Mouse (Mus musculus) neural tube, embryonic 12.5 days (tissue): Measurements from ENCODE around the gene Acvr1. TPM values are rescaled to one million over a fixed set of nuclear protein-coding genes. Genes with fewer than 3 reads are reported as not detected.
A peak's percentile ranks its signal among the peaks of the same experiment; 100 is the strongest.

Source experiments
- ATAC-seq: fragments of 200-750 bp; cut with Nextera tagmentation; 2 replicates; pipeline ENCODE4 v1.8.0; 2017; ENCODE audit warnings: low read depth, mild to moderate bottlenecking, moderate TSS enrichment, moderate library complexity; ENCODE audit not compliant: low FRiP score
- H3K27ac ChIP-seq: fragments of 300-500 bp; sonication (generic); 2 replicates; pipeline ENCODE4 v1.5.1; 2016
- H3K27me3 ChIP-seq: fragments of 300-500 bp; sonication (generic); replicated peaks from 2 replicates; pipeline ENCODE4 v1.6.1; 2016; ENCODE audit warnings: mild to moderate bottlenecking
- H3K36me3 ChIP-seq: fragments of 300-500 bp; sonication (generic); 2 replicates; pipeline ENCODE4 v1.6.1; 2016; ENCODE audit warnings: mild to moderate bottlenecking
- H3K4me1 ChIP-seq: fragments of 300-500 bp; sonication (generic); 2 replicates; pipeline ENCODE4 v1.6.1; 2016
- H3K4me2 ChIP-seq: fragments of 300-500 bp; sonication (generic); replicated peaks from 2 replicates; pipeline ENCODE4 v1.6.1; 2016; ENCODE audit warnings: mild to moderate bottlenecking
- H3K4me3 ChIP-seq: fragments of 300-500 bp; sonication (generic); 2 replicates; pipeline ENCODE4 v1.5.1; 2016
- H3K9ac ChIP-seq: fragments of 300-500 bp; sonication (generic); 2 replicates; pipeline ENCODE4 v1.6.1; 2016; ENCODE audit warnings: mild to moderate bottlenecking
- H3K9me3 ChIP-seq: fragments of 300-500 bp; sonication (generic); 2 replicates; pipeline ENCODE4 v1.6.1; 2016; ENCODE audit warnings: mild to moderate bottlenecking
- WGBS: fragments of 180-500 bp; shearing (Covaris S2); methylation state at CpG from one replicate; pipeline ENCODE4 v1.1.7; 2016; 5-methylcytosine and 5-hydroxymethylcytosine counted together
- polyA plus RNA-seq: library from polyadenylated mRNA; unstranded; fragments of >200 nt; fragmentation: Nextera tagmentation; extraction: Ambion mirVana; gene quantifications from 2 replicates; pipeline ENCODE4 v1.2.1, GENCODE M21; 2016

Gene Acvr1
- polyA plus RNA-seq, 1 experiment from 2014 or later: 4.6 TPM

DNA sequence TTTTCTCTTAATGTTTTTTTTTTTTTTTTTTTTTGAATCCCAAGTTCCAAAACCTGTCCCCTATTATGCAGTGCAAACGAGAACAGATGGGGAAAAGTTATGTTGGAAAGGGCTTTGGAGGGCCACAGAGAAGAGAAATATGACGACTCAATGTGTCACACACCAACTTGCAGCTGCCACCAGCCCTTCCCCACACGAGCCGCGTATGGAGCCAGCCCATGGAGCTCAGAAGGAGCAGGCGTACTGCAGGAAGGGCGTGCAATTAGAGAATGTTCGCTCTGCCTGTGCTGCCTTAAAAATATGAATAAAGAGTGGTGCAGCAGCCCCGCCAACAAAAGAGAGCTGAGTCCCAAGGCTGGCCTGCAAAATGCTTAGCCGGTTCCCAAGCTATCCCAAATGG, 19.4 kb upstream of the Acvr1 start:
- no peaks in the 10 kb centered on the region for H3K36me3 ChIP-seq
- H3K27me3 ChIP-seq: no peaks in the 10 kb centered on the region
- no peak overlapping the region for H3K4me3 ChIP-seq
- H3K27ac ChIP-seq: no peak overlapping the region
- no peak for ATAC-seq
- H3K4me1 ChIP-seq: no peaks in the 10 kb centered on the region
- WGBS: 74% methylated on average over 10 of the region's 10 CpGs
- no peaks in the 10 kb centered on the region for H3K9me3 ChIP-seq
- no peak overlapping the region for H3K9ac ChIP-seq
- H3K4me2 ChIP-seq: no peak overlapping the region

- H3K27ac ChIP-seq: no peak overlapping the region
- ATAC-seq: no peak
- H3K4me1 ChIP-seq: no peaks in the 10 kb centered on the region
- H3K36me3 ChIP-seq: no peaks in the 10 kb centered on the region
- H3K4me3 ChIP-seq: no peak overlapping the region
- WGBS: 94% methylated on average over 2 of the region's 2 CpGs
- no peak overlapping the region for H3K9ac ChIP-seq
- H3K9me3 ChIP-seq: no peaks in the 10 kb centered on the region
- no peak overlapping the region for H3K4me2 ChIP-seq
- H3K27me3 ChIP-seq: no peaks in the 10 kb centered on the region
Measured at GRCm38 (mm10) chr2:58574167-58574566, 7.2 kb upstream of the Acvr1 start.

GRCm38 (mm10) chr2:58568841-58569645, 2.1 kb upstream of the Acvr1 start:
- Histone ChIP-seq H3K9me3 (no peaks in the 10 kb centered on the region), H3K4me3 (peak overlapping the region; percentile 86; the same call in 1 of the 2 replicates), H3K36me3 (no peaks in the 10 kb centered on the region), H3K27ac (0 out of 2 replicates have a peak overlapping the region, but pooled peaks have one; percentile 32), H3K4me1 (peaks cover 31% of the 10 kb centered on the region), H3K9ac (peak overlapping the region; percentile 93; the same call in 1 of the 2 replicates), H3K27me3 (no peaks in the 10 kb centered on the region), H3K4me2 (peak overlapping the region; percentile 62)
- ATAC-seq: no peak
- 66% methylated on average over 4 of the region's 4 CpGs for WGBS

- Histone ChIP-seq H3K4me2 (peak overlapping the region; percentile 62), H3K27me3 (no peaks in the 10 kb centered on the region), H3K36me3 (no peaks in the 10 kb centered on the region), H3K27ac (peak overlapping the region; percentile 98; the same call in 1 of the 2 replicates), H3K9ac (peak overlapping the region; percentile 93), H3K4me1 (peaks cover 31% of the 10 kb centered on the region), H3K4me3 (peak overlapping the region; percentile 86), H3K9me3 (no peaks in the 10 kb centered on the region)
- ATAC-seq: no peak
- 10% methylated on average over 12 of the region's 12 CpGs for WGBS
Measured at GRCm38 (mm10) chr2:58567866-58568719, 1.1 kb upstream of the Acvr1 start.

DNA sequence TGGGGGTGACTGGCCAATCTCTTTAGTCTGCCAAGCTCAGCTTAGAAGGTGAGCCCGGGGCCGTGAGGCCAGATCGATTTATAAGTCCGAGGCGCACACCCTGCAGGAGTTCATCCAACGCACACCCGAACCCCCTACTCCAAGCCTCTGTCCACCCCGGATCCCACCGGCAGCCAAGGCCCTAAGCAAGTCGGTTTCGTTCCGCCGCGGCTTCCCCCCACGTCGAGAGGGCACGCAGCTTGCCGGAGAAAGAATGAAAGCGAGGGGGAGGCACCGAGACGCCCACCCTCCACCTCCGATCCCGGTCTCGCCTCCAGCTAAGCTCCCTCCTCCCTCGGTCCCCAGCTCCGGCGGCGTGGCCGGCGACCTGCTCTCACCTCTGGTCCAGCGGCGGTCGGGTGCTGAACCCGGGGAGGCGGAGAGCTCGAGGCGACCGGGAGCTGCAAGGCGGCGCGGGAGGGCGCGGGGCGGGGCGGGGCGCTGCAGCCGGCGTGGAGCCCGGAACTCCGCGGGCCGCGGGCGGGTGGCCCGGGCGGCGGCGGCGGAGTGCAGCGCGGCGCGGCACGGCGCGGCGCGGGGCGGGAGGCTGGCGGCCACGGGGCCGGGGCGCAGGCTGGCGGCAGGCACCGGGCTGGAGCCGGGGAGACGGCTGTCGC, 419 bp downstream of the Acvr1 start:
- WGBS: under 1% methylated on average over 75 of the region's 78 CpGs
- ATAC-seq: peak; percentile 71
- Histone ChIP-seq H3K27ac (peak overlapping the region; percentile 98), H3K27me3 (no peaks in the 10 kb centered on the region), H3K9ac (peak overlapping the region; percentile 93), H3K4me3 (peak overlapping the region; percentile 86), H3K4me2 (peak overlapping the region; percentile 62), H3K36me3 (no peaks in the 10 kb centered on the region), H3K4me1 (peaks cover 31% of the 10 kb centered on the region), H3K9me3 (no peaks in the 10 kb centered on the region)

DNA sequence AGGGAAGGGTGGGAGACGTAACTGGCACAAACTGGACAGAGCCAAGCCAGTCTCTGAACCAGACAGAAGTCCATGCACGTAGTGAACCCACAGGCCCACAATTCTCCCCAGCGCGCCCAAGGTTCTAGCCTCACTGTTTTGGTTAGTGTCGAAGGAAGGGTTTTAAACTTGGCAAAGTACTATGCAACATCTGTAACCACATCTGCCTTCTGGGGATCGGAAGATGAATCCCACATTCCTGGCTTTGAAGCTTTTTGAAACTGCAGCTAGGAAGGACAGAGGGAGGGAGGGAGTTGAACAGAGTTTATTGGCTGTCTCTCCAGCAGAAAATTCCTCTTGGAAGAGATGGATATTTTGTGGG, 928 bp downstream of the Acvr1 start:
- ATAC-seq: no peak
- H3K4me1 ChIP-seq: peaks cover 31% of the 10 kb centered on the region
- 2% methylated on average over 6 of the region's 6 CpGs for WGBS

GRCm38 (mm10) chr2:58565267-58565666, 1.7 kb downstream of the Acvr1 start:
- ATAC-seq: no peak
- 61% methylated on average over 6 of the region's 6 CpGs for WGBS
- H3K9me3 ChIP-seq: no peaks in the 10 kb centered on the region
- H3K9ac ChIP-seq: no peak overlapping the region
- H3K27me3 ChIP-seq: no peaks in the 10 kb centered on the region
- peak overlapping the region; percentile 62 for H3K4me2 ChIP-seq
- H3K4me3 ChIP-seq: peak overlapping the region; percentile 13; the same call in 1 of the 2 replicates
- no peak overlapping the region for H3K27ac ChIP-seq
- no peaks in the 10 kb centered on the region for H3K36me3 ChIP-seq
- peaks cover 31% of the 10 kb centered on the region for H3K4me1 ChIP-seq

More for the DNA sequence above, 928 bp downstream of the Acvr1 start:
- Histone ChIP-seq H3K36me3 (no peaks in the 10 kb centered on the region), H3K9ac (peak overlapping the region; percentile 93), H3K4me3 (peak overlapping the region; percentile 86), H3K9me3 (no peaks in the 10 kb centered on the region), H3K27me3 (no peaks in the 10 kb centered on the region), H3K27ac (peak overlapping the region; percentile 98; the same call in 1 of the 2 replicates), H3K4me2 (peak overlapping the region; percentile 62)

- Histone ChIP-seq H3K27ac (no peak overlapping the region), H3K36me3 (no peaks in the 10 kb centered on the region), H3K4me1 (peaks cover 19% of the 10 kb centered on the region), H3K9ac (no peak overlapping the region), H3K9me3 (no peaks in the 10 kb centered on the region), H3K27me3 (no peaks in the 10 kb centered on the region), H3K4me2 (no peak overlapping the region), H3K4me3 (no peak overlapping the region)
- no peak for ATAC-seq
- WGBS: 66% methylated on average over 4 of the region's 4 CpGs
Measured at GRCm38 (mm10) chr2:58562137-58562536, 4.8 kb downstream of the Acvr1 start.

- WGBS: 78% methylated on average over 9 of the region's 9 CpGs
- ATAC-seq: no peak
Measured at GRCm38 (mm10) chr2:58557045-58557845, 9.7 kb downstream of the Acvr1 start.

GRCm38 (mm10) chr2:58552296-58552695, 14.7 kb downstream of the Acvr1 start:
- no peaks in the 10 kb centered on the region for H3K36me3 ChIP-seq
- no peak overlapping the region for H3K4me3 ChIP-seq
- H3K4me1 ChIP-seq: peaks cover 20% of the 10 kb centered on the region
- no peak overlapping the region for H3K9ac ChIP-seq
- 30% methylated on average over 3 of the region's 3 CpGs for WGBS
- H3K27ac ChIP-seq: no peak overlapping the region
- no peak overlapping the region for H3K4me2 ChIP-seq
- H3K27me3 ChIP-seq: no peaks in the 10 kb centered on the region
- no peaks in the 10 kb centered on the region for H3K9me3 ChIP-seq
- ATAC-seq: no peak

More at GRCm38 (mm10) chr2:58557045-58557845, 9.7 kb downstream of the Acvr1 start:
- Histone ChIP-seq H3K27me3 (no peaks in the 10 kb centered on the region), H3K9ac (no peak overlapping the region), H3K9me3 (no peaks in the 10 kb centered on the region), H3K4me3 (no peak overlapping the region), H3K4me2 (no peak overlapping the region), H3K27ac (no peak overlapping the region), H3K4me1 (peaks cover 5% of the 10 kb centered on the region; the same call in 1 of the 2 replicates), H3K36me3 (no peaks in the 10 kb centered on the region)

- H3K27me3 ChIP-seq: no peaks in the 10 kb centered on the region
- 12% methylated on average over 6 of the region's 6 CpGs for whole genome bisulfite sequencing
- no peak overlapping the region for H3K4me3 ChIP-seq
- ATAC-seq: no peak
- no peaks in the 10 kb centered on the region for H3K36me3 ChIP-seq
- no peak overlapping the region for H3K4me2 ChIP-seq
- H3K9me3 ChIP-seq: no peaks in the 10 kb centered on the region
- no peak overlapping the region for H3K9ac ChIP-seq
- H3K4me1 ChIP-seq: peaks cover 20% of the 10 kb centered on the region
- no peak overlapping the region for H3K27ac ChIP-seq
Measured at GRCm38 (mm10) chr2:58551866-58552265, 15.1 kb downstream of the Acvr1 start.
